Mouse (Mus musculus): ENCODE measurements at regions not wholly inside any gene's neighbourhood (a gene's known extent, or its start where the extent isn't known, plus 50 kb on each side); places are given as distances from the start of the nearest gene placed in this dataset.

DNA sequence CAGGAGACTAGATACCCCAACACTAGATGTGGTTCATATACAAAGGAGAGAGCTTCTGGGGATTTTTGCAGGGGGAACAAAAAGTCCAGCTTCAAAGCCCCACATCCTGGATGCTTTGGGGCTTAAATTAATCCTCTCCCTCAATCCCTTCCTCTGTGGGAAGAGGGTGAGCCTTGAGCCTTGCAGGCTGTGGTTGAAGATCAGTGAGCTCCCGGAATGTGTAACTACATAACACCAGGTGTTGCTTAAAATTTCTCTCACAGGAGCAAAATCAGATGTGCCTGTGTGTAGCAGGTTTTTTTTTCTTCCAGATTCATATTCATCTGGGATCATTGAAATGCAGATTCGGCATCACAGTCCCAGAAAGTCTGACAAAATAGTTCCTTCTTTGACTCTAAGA, 146.1 kb downstream of the Pxdc1 start:
- TF ChIP-seq HCFC1 (IDR thresholded peaks at IDR 0.05; ENCODE audit: low read depth, low read length) (no peak), POLR2A (IDR thresholded peaks at IDR 0.05; ENCODE audit: control insufficient read depth in 1 of 2, insufficient read depth in 1 of 2, low read depth in 1 of 2, low read length in 2 of 2, poor library complexity in 1 of 2) (no peak), CTCF (IDR thresholded peaks at IDR 0.05 in 2 of 3, conservative IDR thresholded peaks at IDR 0.05 in 1 of 3; ENCODE audit: control insufficient read depth in 1 of 3, insufficient read depth in 1 of 3, low read depth in 2 of 3, low read length in 3 of 3, poor library complexity in 1 of 3, severe bottlenecking in 1 of 3) (no peak), RAD21 (IDR thresholded peaks at IDR 0.05; ENCODE audit: low read depth, low read length) (no peak), GABPA (IDR thresholded peaks at IDR 0.05; ENCODE audit: low read depth, low read length) (no peak), SIN3A (IDR thresholded peaks at IDR 0.05; ENCODE audit: low read length) (no peak), GATA1 (IDR thresholded peaks at IDR 0.05; ENCODE audit: low read depth, low read length) (no peak), ZC3H11A (IDR thresholded peaks at IDR 0.05; ENCODE audit: low read depth, low read length) (no peak), MAFK (IDR thresholded peaks at IDR 0.05; ENCODE audit: borderline replicate concordance, low read depth, low read length) (no peak)
